Mouse (Mus musculus) lung, postnatal 10 days (tissue): ENCODE measurements at regions not wholly inside any gene's neighbourhood (a gene's known extent, or its start where the extent isn't known, plus 50 kb on each side); places are given as distances from the start of the nearest gene placed in this dataset.
A peak's percentile ranks its signal among the peaks of the same experiment; 100 is the strongest.
"Not testable (repeated sequence)": the region's sequence is repeated elsewhere in the genome, so short reads cannot be mapped to it uniquely, and the experiment has no call there.

Experiments used
- DNase-seq: peaks from one replicate; pipeline ENCODE4 v3.0.0; 2021

GRCm38 (mm10) chr3:157371509-157371908 lies 162.5 kb upstream of the Zranb2 start:
- DNase-seq: no peak

DNA sequence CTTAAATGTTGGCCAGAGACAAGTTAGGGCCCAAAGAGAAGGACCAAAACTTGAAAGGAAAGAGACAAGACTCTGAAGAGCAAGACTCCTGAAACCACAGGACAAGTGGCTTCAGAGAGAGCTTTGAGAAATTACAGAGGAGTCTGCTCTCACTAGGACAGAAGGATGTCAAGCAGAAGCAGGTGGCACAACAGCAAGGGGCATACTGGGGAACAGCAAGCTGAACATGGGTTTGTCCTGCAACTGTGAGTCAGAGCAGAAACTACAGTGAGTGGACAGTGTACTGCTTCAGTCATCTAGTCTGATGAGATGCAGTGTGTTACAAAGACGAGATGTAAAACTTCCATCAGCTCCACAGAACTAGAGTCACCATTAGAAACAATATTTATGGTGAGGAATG lies 160.6 kb upstream of the Zranb2 start:
- DNase-seq: no peak

GRCm38 (mm10) chr3:157374178-157374577 lies 159.8 kb upstream of the Zranb2 start:
- DNase-seq: no peak

GRCm38 (mm10) chr3:157377531-157377930 lies 156.4 kb upstream of the Zranb2 start:
- no peak for DNase-seq

DNA sequence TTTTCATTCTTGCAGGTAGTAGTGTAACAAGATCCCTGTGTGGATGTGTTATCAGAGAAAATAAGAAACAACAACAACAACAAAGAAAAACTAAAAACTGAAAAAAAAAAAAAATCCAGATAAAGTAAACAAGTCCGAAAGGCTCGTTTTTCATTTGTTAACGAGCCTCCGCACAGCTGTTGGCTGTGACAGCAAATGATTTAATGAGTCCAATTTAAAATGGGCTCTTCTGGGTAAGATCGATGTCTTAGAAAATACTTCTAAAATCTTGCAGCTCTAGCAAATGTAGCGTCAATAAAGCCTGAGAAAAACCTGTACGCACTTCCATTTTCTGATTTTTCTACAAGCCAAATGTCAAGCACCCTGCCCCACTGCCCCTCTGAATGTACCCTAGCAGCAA lies 155.8 kb upstream of the Zranb2 start:
- DNase-seq: no peak

- DNase-seq: no peak
Measured at GRCm38 (mm10) chr3:157391835-157392234, 142.1 kb upstream of the Zranb2 start.

DNA sequence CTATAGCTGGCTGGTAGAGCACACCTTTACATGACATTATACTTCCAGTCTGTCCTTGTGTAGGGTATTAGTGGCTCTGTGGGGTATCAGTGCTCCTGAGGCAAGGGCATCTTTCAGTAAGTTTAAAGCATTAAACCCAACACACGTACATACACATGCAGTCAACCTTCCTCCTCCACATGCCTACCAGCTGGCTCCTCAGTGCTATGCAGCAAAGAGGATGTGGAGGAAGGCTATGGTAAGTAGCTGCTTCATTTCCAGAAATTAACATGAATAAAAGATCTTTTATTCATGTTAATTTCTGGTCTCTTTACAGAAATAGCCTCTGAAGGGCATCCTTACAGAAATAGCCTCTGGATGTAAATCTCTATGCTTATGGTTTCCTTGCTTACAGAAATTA lies 140.1 kb upstream of the Zranb2 start:
- no peak for DNase-seq

DNA sequence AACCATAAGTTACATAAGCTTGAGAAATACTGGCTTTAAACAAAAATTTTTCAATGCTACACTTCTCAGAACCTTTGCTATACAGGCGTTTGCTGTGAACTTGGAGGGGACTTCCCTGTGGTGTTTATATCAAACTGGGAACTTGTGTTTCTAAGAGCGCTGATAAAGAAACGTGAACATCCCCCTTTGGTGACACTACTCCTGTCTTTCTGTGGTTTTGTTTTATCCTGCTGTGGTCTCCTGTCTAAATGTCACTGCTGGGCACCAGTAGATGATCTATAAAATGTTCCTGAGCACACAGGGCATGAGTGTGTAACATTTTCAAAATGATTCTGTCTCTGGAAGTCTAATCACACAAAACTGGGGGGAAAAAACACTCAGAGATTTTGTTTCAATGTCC lies 134.1 kb upstream of the Zranb2 start:
- no peak for DNase-seq

- DNase-seq: no peak
Measured at GRCm38 (mm10) chr3:157404054-157404453, 129.9 kb upstream of the Zranb2 start.

- not testable (repeated sequence) for DNase-seq
Measured at GRCm38 (mm10) chr3:157423447-157423846, 110.5 kb upstream of the Zranb2 start.

DNA sequence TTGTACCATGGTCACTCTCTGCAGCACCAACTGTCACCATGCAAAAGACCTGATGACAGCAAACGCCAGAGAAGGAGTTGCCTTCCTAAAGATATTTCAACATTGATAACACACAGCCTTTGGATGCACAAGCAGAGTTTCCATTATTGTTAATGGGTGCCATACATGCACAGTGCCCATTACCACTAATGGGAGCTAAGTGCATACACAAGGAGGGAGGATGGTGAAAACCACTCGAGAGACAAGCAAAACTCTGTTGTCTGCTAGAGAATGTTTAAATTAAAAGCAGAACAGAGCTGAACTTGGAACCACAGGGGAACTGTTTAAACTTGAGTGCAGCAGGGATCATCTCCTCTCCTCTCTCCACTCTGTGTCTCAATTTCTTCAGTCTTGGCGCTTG lies 107.2 kb upstream of the Zranb2 start:
- DNase-seq: no peak

DNA sequence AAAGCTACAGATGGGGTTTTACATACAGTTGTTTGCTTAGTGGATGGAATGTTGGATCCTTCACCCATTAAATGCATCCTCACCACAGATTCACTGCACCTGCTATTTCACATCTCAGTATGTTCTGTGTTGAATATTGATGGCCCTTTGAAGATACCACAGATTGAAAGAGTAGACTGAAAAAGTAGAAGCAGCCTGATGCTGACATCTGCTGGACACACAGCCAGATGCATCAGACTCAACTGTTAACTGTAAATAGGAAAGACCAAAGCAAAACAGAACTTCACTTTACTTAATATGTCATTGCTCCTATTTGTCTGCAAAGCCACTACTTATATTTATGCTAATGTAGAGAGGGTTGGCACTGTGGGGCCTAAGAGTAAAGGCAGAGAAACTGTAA lies 84.2 kb upstream of the Zranb2 start:
- DNase-seq: peak; percentile 11

- DNase-seq: no peak
Measured at GRCm38 (mm10) chr3:157471600-157471999, 62.4 kb upstream of the Zranb2 start.

DNA sequence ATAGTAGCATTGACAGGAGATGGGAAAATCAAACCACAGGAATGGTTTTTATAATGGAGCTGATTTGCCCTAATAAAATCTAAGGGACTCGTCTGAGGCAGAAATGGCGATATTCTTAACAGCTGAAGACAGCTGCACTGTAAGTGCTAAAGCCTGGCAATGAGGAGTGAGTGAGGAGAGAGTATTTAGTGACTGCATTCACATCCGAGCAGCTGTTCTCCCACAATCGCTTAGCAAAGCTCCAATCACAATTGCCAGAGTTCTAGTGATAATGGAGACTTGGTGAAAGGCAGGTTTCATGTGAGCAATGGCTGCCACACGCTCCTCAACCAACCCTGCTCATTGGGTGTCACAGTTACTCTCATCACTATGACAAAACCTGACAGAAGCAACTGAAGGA lies 61.3 kb upstream of the Zranb2 start:
- peak; percentile 3 for DNase-seq

DNA sequence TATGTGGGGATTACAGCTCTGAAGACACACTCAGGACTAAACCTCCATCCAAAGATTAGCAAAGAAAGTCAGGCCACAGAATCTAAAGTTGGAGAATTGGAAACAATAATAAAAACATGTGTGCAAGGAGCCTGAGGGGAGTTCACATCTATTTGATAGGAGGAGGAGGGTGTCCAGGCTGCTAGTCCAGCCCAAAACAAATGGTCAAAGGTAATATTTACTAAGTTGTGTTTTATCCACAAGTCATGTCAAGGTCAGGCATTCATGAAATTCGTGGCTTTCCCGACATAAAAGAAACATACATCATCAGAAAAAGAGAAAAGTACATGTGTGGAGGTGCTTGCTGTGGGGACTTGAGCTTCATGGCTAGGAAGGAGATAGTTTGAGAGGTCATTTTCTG lies 56.2 kb upstream of the Zranb2 start:
- no peak for DNase-seq
